Mouse (Mus musculus): ENCODE results near the gene Shisa7. TPM values are rescaled to one million over a fixed set of nuclear protein-coding genes. Genes with fewer than 3 reads are reported as not detected.
"Not testable (repeated sequence)": the region's sequence is repeated elsewhere in the genome, so short reads cannot be mapped to it uniquely, and the experiment has no call there.

Shisa7 gene
- total RNA-seq, 2 experiments from 2014 or later, result 115 to 148 TPM

DNA sequence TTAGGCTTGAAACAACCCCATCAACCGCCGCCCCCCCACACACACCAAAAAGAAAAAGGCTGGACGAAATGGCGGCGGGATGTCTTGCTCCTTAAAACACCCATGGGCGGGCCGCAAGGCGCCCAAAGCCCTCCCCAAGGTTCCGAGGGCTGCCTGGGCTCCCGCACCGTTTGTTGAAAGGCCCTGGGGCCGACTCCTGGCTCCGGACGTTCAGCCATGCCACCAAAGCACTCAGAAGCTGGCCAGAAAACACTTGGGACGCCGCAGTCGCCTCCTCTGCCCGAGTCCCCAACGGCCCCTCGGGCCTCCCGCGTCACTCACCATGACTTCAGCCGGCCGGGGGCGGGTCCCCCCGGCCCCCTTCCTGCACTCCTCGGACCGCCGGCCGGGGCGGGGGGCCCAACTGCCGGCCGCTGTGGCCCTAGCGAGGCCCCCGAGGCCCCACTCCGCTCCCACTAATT lies 32.6 kb downstream of the Shisa7 start:
- no peak for DNase-seq (ENCODE audit: low spot score in 2 of 2)
- intact Hi-C loops (cut with DNase I), result loop anchor here (1.0 to 5.0 kb wide), 3 partner anchors 110 to 265 kb away; partner anchors contain the start of genes Nat14 and Syt5

- DNase-seq (ENCODE audit: low spot score in 2 of 2), result not testable (repeated sequence)
- intact Hi-C loops (cut with DNase I), result loop anchor here (1.0 to 5.0 kb wide), 3 partner anchors 111 to 264 kb away; partner anchors contain the start of genes Nat14 and Syt5
Measured at GRCm38 (mm10) chr7:4811131-4811530, 33.4 kb downstream of the Shisa7 start.

DNA sequence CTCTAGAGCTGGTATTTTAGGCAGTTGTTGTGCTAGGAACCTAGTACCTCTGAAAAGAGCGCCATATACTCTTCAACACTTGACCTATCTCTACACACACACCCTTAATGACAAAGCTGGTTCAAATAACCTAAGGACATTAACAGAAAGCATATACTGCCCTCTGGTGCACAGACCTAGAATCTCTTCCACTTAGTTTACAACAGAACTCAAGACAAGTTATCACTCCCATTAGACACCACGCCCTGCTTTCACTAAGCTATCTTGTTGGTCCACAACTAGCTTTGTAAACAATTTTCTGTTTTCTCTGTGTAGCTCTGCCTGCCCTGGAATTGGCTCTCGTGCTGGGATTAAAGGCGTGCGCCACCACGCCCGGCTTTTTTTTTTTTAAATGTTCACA lies 37.8 kb downstream of the Shisa7 start:
- peak in 1 of 2 experiments; percentile 58 for DNase-seq (ENCODE audit: low spot score in 2 of 2)
- intact Hi-C loops (cut with DNase I), result loop anchor here (2.0 kb wide), 1 partner anchor 250 kb away; no protein-coding TSS in a partner anchor

DNA sequence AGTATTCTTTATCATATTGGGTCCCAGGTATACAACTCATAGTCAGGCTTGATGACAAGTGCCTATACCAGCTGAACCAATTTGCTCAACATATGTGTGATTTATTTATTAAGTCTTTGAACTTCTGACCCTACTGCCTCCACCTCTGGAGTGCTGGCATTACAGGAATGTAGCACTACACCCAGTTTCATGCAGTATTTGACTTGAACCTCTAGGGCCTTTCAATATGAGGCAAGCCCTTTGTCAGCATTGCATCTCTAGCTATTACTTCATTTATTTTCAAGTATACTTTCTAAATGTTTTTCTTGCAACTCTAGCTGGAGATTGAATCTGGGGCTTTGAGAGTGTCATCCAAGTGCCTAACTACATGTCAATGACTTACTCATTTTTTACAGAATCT lies 42.2 kb downstream of the Shisa7 start:
- no peak for DNase-seq (ENCODE audit: low spot score in 2 of 2)
- intact Hi-C loops (cut with DNase I), result no loop called here

- DNase-seq (ENCODE audit: low spot score in 2 of 2), result peak; percentile 41 to 52
- intact Hi-C loops (cut with DNase I), result loop anchor here (5.0 kb wide), 1 partner anchor 174 kb away; no protein-coding TSS in a partner anchor
Measured at GRCm38 (mm10) chr7:4795767-4796433, 48.6 kb downstream of the Shisa7 start.

GRCm38 (mm10) chr7:4794631-4795168 lies 49.8 kb downstream of the Shisa7 start:
- intact Hi-C loops (cut with DNase I), result loop anchor here (5.0 kb wide), 1 partner anchor 172 kb away; no protein-coding TSS in a partner anchor
- DNase-seq (ENCODE audit: low spot score in 2 of 2), result no peak

DNA sequence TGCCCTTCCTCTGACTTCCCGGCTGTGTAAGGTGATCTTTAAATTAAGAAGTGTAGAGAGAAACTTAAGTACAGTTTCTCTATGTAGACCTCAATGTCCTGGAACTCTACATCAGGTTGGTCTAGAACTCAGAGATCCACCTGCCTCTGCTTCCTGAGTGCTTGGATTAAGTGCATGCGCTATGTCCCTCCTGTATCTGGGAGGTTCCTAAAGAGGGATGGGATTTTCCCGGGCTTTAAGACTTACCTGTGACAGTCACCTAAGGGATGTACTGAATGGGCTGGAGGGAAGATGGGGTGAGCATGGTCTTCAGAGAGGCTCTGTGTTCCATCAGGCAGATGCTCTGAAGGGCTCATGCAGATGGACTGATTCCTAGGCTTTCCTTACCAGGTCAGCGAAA lies 50.8 kb downstream of the Shisa7 start:
- no peak for DNase-seq (ENCODE audit: low spot score in 2 of 2)
- intact Hi-C loops (cut with DNase I), result loop anchor here (2.0 kb wide), 1 partner anchor 55 kb away; no protein-coding TSS in a partner anchor

GRCm38 (mm10) chr7:4793248-4793647 lies 51.2 kb downstream of the Shisa7 start:
- DNase-seq (ENCODE audit: low spot score in 2 of 2), result peak in 1 of 2 experiments; percentile 8
- intact Hi-C loops (cut with DNase I), result loop anchor here (2.0 kb wide), 1 partner anchor 54 kb away; no protein-coding TSS in a partner anchor

DNA sequence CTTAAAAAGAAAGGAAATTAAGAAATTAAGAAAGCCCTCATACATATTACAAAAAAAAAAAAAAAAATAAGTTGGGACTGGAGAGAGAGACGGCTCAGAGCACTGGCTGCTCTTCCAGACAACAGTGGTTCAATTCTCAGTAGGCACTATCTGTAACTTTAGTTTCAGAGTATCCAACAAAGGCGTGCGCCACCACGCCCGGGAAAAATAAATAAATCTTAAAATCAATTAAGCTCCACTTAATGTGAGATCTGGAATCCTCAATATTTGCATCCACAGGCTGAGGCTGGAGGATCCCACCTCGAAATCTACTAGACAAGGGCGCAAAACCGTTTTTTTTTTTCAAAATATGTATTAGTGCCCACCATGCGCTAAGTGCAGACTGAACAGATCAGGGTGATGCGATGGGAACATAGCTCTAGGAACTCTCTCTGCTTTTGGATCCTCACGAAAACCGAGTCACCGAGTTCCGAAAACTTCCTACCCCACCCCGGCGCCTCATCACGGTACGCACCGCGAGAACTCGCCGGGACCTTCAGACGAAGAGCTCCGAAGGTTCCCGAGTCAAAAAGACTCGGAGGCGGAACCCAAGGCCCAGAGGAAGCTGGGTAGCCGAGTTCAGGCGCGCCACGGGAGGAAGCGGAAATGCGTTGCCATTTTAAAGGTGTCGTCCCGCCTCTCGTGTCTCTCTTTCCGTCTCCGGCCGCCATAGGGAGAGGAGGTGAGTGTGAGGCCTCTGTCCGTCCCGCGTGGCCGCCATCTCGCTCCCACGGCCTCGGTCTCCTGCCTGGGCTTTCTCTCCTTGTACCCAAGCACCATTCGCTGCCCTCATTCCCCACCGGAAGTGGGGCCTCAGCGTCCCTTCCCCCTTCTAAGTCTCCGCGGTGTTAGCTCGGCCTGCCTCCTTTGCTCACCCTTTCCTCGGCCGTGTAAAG lies 52.0 kb downstream of the Shisa7 start, which contains the start of gene Rpl28:
Rpl28 (plus strand) TSS at position 597 of the 935 bp plus-strand sequence.
- peak; percentile 97 to 98 for DNase-seq (ENCODE audit: low spot score in 2 of 2)
- intact Hi-C loops (cut with DNase I), result loop anchor here (2.0 kb wide), 1 partner anchor 54 kb away; no protein-coding TSS in a partner anchor

- intact Hi-C loops (cut with DNase I), result loop anchor here (2.0 kb wide), 1 partner anchor 99 kb away; the partner anchor contains the start of gene Brsk1
- peak in 1 of 2 experiments; percentile 11 for DNase-seq (ENCODE audit: low spot score in 2 of 2)
Measured at GRCm38 (mm10) chr7:4789436-4789935, 55.0 kb downstream of the Shisa7 start, which contains the start of gene Tmem238. Gene Tmem238, minus strand, starts transcription at chr7:4789656.

DNA sequence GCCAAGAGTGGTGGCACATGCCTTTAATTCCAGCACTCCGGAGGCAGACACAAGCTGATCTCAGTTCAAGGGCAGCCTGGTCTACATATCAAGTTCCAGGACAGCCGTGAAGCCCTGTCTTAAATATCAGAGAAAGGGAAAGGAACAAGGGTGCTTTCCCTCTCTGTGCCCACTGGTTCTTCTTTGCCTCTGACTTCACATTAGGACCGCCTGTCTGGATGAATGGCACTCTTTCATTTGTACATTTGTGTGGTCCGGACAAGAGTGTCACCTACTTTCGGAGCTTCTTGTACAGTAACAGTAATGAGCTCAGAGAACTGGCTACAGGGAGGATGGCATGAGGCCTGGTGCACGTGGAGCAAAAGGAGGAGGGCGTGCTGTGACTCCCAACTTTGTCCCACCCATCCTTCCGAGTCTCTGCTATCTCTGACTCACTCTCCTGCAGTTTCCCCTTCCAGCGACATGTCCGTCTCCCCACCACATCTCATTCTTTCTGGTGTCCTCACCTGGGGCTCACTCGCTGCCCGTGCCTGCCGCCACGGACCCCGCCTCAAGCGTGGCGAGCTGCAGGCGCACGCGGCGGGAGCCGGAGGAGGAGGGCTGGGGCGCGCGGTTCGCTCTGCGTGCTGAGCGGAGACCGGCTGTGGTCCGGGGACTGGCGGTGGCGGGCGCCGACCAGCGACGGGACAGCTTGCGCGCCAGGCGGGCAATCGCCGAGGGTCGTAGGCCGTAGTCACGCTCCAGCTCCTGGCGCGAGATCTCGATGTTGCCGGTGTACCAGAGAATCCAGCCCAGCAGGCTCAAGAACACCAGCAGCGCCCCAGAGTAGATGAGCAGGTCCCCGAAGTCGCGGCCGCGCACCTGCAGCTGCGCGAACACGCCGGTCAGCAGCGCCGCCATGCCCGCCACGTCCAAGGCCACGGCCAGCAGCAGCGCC lies 55.7 kb downstream of the Shisa7 start:
- peak; percentile 42 to 66 for DNase-seq (ENCODE audit: low spot score in 2 of 2)
- intact Hi-C loops (cut with DNase I), result loop anchor here (2.0 kb wide), 1 partner anchor 98 kb away; the partner anchor contains the start of gene Brsk1

DNA sequence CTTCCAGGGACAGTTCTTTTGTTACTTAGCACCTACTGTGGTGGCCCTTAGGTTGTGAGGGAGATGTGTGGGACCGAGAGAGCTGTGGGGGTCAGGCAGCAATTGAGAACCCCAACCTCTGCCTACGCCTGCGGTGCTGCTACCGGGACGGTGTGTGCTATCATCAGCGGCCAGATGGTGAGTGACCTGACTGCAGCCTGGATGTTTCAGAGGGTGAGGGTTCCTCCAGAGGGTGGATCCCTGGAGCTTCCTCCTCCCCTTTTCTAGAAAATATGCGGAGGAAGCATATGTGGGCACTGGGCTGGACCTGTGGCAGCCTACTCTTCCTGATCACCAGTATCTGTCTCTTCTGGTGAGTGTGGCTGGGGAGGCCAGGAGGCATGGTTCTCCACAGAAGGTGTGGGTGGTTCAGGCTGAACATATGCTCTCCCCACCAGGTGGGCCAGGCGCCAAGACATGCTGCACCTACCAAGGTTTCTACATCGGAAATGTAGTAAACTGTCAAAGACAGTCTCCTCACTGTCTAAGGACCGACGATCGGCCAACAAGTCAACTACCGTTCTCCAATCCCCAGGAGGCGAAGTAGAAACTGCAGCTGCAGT lies 60.7 kb downstream of the Shisa7 start:
- intact Hi-C loops (cut with DNase I), result no loop called here
- peak in 1 of 2 experiments; percentile 69 for DNase-seq (ENCODE audit: low spot score in 2 of 2)

DNA sequence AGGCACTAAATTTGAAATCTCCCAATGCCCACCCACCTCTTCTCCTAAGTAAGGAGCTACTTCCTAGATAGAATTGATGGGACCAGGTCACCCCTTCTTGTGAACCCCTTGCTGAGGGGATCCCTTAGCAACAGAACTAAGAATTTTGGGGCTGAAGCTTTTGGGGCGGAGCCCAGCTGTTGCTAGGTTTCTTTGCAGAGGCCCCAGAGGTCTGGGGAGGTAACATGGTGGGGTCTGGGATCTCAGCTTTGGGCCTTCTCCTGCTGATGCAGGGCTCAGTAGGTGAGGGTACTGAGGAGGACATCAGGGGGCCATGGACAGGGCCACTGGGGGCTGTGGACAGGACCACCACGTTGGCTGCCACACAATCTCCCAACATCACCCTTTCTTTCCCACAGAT lies 61.7 kb downstream of the Shisa7 start, which contains the start of the genes Il11 and Tmem190:
Il11 (minus strand) TSS at position 101 of the 400 bp plus-strand sequence.
Tmem190 (plus strand) TSS at position 179 of the 400 bp plus-strand sequence.
- DNase-seq (ENCODE audit: low spot score in 2 of 2), result no peak
- intact Hi-C loops (cut with DNase I), result no loop called here

DNA sequence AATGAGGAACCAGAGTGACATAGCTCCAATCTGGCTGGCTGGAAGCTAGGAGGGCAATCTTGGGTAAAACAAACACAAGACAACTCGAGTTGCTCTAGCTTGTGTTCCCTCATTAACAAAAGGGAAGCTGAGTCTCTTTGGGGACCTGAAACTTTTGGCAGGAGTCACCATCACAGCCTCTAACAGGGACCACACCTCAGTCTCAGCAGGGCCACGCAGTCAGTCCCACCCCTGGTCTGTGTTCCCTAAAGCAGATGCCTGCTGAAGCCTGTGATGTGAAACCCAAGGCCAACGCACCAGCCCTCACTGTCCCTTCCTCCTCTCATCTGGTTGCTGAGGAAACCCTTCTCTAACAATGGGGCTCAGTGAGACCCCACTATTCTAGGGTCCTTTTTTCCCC lies 62.4 kb downstream of the Shisa7 start:
- no peak for DNase-seq (ENCODE audit: low spot score in 2 of 2)
- intact Hi-C loops (cut with DNase I), result no loop called here

GRCm38 (mm10) chr7:4779921-4780320 lies 64.6 kb downstream of the Shisa7 start:
- DNase-seq (ENCODE audit: low spot score in 2 of 2), result no peak
- intact Hi-C loops (cut with DNase I), result no loop called here

DNA sequence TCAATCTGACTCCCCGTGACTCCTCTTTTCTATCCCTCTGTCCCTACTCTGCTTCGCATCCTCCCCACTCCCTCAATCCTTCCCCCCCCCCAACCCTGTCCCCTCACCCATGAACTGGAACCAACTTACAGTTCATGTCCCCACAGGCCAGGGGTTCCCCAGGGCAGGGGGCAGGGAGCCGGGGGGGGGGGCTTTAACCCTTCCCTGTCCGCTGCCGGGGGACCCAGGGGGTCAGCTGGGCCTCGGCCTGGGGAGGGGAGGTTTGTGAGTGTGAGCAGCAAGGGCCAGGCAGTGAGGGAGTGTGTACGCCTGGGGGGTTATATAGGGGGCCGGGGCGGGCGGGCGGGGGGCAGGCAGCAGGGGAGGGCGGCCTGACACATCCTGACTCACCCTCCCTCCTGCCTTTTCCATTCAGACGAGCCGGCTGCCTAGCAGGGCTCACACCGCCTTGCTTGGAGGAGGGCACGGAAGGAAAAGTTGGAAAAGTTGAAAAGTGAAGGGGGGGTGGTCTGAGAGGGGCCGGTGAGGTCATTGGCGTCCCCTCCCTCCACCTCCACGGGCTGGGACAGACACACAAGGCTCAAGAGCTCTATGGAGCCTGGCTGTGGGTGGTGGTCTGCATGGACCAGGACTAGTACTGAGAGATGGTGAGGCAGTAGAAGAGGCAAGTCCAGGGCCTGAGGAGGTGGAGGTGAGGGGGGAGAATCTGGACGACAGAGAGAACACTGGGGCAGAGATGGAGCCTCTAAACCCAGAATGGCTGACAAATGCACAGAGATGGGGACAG lies 66.5 kb downstream of the Shisa7 start:
- DNase-seq (ENCODE audit: low spot score in 2 of 2), result no peak
- intact Hi-C loops (cut with DNase I), result no loop called here

Measured in left cerebral cortex, postnatal 25 days (tissue).